Comparison of ENCODE assay signal across 13 mouse cellular contexts in the genomic region with DNA sequence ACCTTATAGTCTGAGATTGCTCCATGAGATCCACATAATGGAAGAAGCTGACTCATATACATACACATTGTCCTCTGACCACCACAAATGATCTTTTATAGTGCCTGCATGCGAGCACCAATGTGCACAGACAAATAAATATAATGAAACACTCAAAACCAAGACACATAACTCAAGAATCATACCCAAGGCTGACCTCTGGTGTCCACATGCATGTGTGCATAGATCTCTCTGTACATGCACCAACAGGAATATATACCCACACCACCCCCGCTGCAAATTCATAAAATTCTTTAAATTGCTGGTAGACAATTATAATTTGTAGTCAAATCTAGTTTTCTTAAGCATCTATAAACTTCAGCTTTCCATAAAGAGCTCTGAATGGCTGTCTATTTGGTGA.
DNase-seq lines count a peak whose midpoint lies in the region; ATAC-seq and TF ChIP-seq lines count a peak whose summit lies in the region.
"Had no signal": no experiment of that assay in that cellular context is flagged by ENCODE, and none has a peak within 500 bp of the region (broad histone marks: within the 10 kb centered on the region; RNA-seq: fewer than 3 reads in every experiment).

No protein-coding gene starts in this region.

- no peaks in the 10 kb centered on the region for H3K36me3 ChIP-seq in heart, adult 2 months (ENCODE audit: control insufficient read depth, insufficient read depth, low read length)
- no peaks in the 10 kb centered on the region for H3K36me3 ChIP-seq in neural tube, embryonic 15.5 days
- H3K36me3 ChIP-seq: forebrain, embryonic 12.5 days; liver, embryonic 15.5 days had no signal

- ATAC-seq in neural tube, embryonic 15.5 days (ENCODE audit: low FRiP score): no peak
- ATAC-seq: inflammation-experienced regulatory T-cells, adult 6 months had no signal

- no peaks in the 10 kb centered on the region for H3K27me3 ChIP-seq in heart, adult 2 months (ENCODE audit: control insufficient read depth, insufficient read depth, low read length)
- H3K27me3 ChIP-seq in neural tube, embryonic 15.5 days (replicated peaks): no peaks in the 10 kb centered on the region
- H3K27me3 ChIP-seq: forebrain, embryonic 12.5 days; liver, embryonic 15.5 days had no signal

- DNase-seq in heart, adult 2 months: no peak
- DNase-seq in heart, adult 8-10 months (ENCODE audit: low spot score): no peak
- DNase-seq in left cerebral cortex, postnatal 4 days: peak; percentile 11
- no peak for DNase-seq in left cerebral cortex, postnatal 36 days (ENCODE audit: low spot score in 2 of 2)
- peak; percentile 3 for DNase-seq in NIH3T3 (ENCODE audit: low read depth)
- DNase-seq in embryo, embryonic 11 days: peak; percentile 10
- no peak for DNase-seq in adrenal gland, adult 2 months
- DNase-seq: adrenal gland, adult 8-10 months; thymus, postnatal 14 days had no signal

- WGBS in heart, adult 2 months: 44% methylated on average over 2 of the region's 2 CpGs
- 55% methylated on average over 2 of the region's 2 CpGs for WGBS in neural tube, embryonic 15.5 days

- no peak for TF ChIP-seq EP300 in heart, adult 2 months (IDR thresholded peaks at IDR 0.05; ENCODE audit: insufficient read depth, low read depth, low read length)

- H3K79me2 ChIP-seq in heart, adult 2 months (replicated peaks; ENCODE audit: control insufficient read depth, insufficient read depth, low read length): no peaks in the 10 kb centered on the region

- TF ChIP-seq CTCF in heart, adult 2 months (IDR thresholded peaks at IDR 0.05): peak; percentile 45

- H3K4me2 ChIP-seq in neural tube, embryonic 15.5 days: no peak overlapping the region
- H3K4me2 ChIP-seq: forebrain, embryonic 12.5 days; liver, embryonic 15.5 days had no signal

- no peak for TF ChIP-seq POLR2A in heart, adult 2 months (IDR thresholded peaks at IDR 0.05; ENCODE audit: insufficient read depth, low read depth, low read length)

- H3K9ac ChIP-seq in heart, adult 2 months (ENCODE audit: low read depth, low read length): no peak overlapping the region
- H3K9ac ChIP-seq in neural tube, embryonic 15.5 days (replicated peaks): no peak overlapping the region
- H3K9ac ChIP-seq: forebrain, embryonic 12.5 days; liver, embryonic 15.5 days had no signal

- no peaks in the 10 kb centered on the region for H3K4me1 ChIP-seq in heart, adult 2 months (ENCODE audit: control insufficient read depth, insufficient read depth, low read length)
- H3K4me1 ChIP-seq in neural tube, embryonic 15.5 days: peaks cover 9% of the 10 kb centered on the region; the same call in 1 of the 2 replicates
- H3K4me1 ChIP-seq: liver, embryonic 15.5 days had no signal

- H3K27ac ChIP-seq in heart, adult 2 months: no peak overlapping the region
- H3K27ac ChIP-seq in neural tube, embryonic 15.5 days (replicated peaks): no peak overlapping the region
- H3K27ac ChIP-seq: forebrain, embryonic 12.5 days; liver, embryonic 15.5 days had no signal

- no peaks in the 10 kb centered on the region for H3K9me3 ChIP-seq in neural tube, embryonic 15.5 days (replicated peaks)
- H3K9me3 ChIP-seq: forebrain, embryonic 12.5 days; liver, embryonic 15.5 days had no signal

- H3K4me3 ChIP-seq in heart, adult 2 months: no peak overlapping the region
- no peak overlapping the region for H3K4me3 ChIP-seq in neural tube, embryonic 15.5 days (replicated peaks)
- H3K4me3 ChIP-seq: forebrain, embryonic 12.5 days; liver, embryonic 15.5 days had no signal

- intact Hi-C loops in heart, adult 2 months (cut with DNase I): loop anchor here (5.0 to 10.0 kb wide), 2 partner anchors 467 to 1049 kb away; no protein-coding TSS in a partner anchor
- intact Hi-C loops in left cerebral cortex, postnatal 4 days (cut with DNase I): no loop called here
- intact Hi-C loops in left cerebral cortex, postnatal 36 days (cut with DNase I): loop anchor here (10.0 kb wide), 1 partner anchor 1047 kb away; no protein-coding TSS in a partner anchor

Comparison
In these comparisons a context has a peak if more than half of its experiments do, and no peak if none do; other contexts are left out.
1. DNase-seq: peak in left cerebral cortex, postnatal 4 days (single experiment), NIH3T3 (single experiment) and embryo, embryonic 11 days (single experiment); none in heart, adult 2 months (0 of 2), heart, adult 8-10 months (single experiment), left cerebral cortex, postnatal 36 days (0 of 2) and adrenal gland, adult 2 months (single experiment).